Mouse (Mus musculus) forebrain, embryonic 15.5 days (tissue): ENCODE data around the gene Acot5. TPM values are rescaled to one million over a fixed set of nuclear protein-coding genes. Genes with fewer than 3 reads are reported as not detected.
"Not testable (repeated sequence)": the region's sequence is repeated elsewhere in the genome, so short reads cannot be mapped to it uniquely, and the experiment has no call there.

Experiments
- ATAC-seq: fragments of 200-750 bp; cut with Nextera tagmentation; replicated peaks from 2 replicates; pipeline ENCODE4 v1.8.0; 2017; ENCODE audit warnings: mild to moderate bottlenecking, moderate TSS enrichment, moderate library complexity
- H3K27ac ChIP-seq: fragments of 300-500 bp; sonication (generic); replicated peaks from 2 replicates; pipeline ENCODE4 v1.5.1; 2015; ENCODE audit warnings: mild to moderate bottlenecking, inconsistent platforms
- H3K27me3 ChIP-seq: fragments of 300-500 bp; sonication (generic); 2 replicates; pipeline ENCODE4 v1.6.1; 2015; ENCODE audit warnings: inconsistent platforms
- H3K36me3 ChIP-seq: fragments of 300-500 bp; sonication (generic); 2 replicates; pipeline ENCODE4 v1.6.1; 2015; ENCODE audit warnings: mild to moderate bottlenecking, inconsistent platforms
- H3K4me1 ChIP-seq: fragments of 300-500 bp; sonication (generic); 2 replicates; pipeline ENCODE4 v1.6.1; 2015; ENCODE audit warnings: inconsistent platforms
- H3K4me2 ChIP-seq: fragments of 300-500 bp; sonication (generic); replicated peaks from 2 replicates; pipeline ENCODE4 v1.6.1; 2015; ENCODE audit warnings: mild to moderate bottlenecking, inconsistent platforms
- H3K4me3 ChIP-seq: fragments of 300-500 bp; sonication (generic); 2 replicates; pipeline ENCODE4 v1.5.1; 2015; ENCODE audit warnings: mild to moderate bottlenecking, inconsistent platforms
- H3K9ac ChIP-seq: fragments of 300-500 bp; sonication (generic); replicated peaks from 2 replicates; pipeline ENCODE4 v1.6.1; 2015; ENCODE audit warnings: mild to moderate bottlenecking, inconsistent platforms
- H3K9me3 ChIP-seq: fragments of 300-500 bp; sonication (generic); 2 replicates; pipeline ENCODE4 v1.6.1; 2016; ENCODE audit warnings: inconsistent platforms
- WGBS: fragments of 180-500 bp; shearing (Covaris S2); methylation state at CpG from one replicate; pipeline ENCODE4 v1.1.7; 2015; ENCODE audit warnings: mixed read lengths; 5-methylcytosine and 5-hydroxymethylcytosine counted together
- polyA plus RNA-seq: library from polyadenylated mRNA; unstranded; fragments of >200 nt; fragmentation: Nextera tagmentation; extraction: Ambion mirVana; gene quantifications from 2 replicates; pipeline ENCODE4 v1.2.1, GENCODE M21; 2015

Gene Acot5
- polyA plus RNA-seq, 1 experiment from 2014 or later = 0.32 TPM

DNA sequence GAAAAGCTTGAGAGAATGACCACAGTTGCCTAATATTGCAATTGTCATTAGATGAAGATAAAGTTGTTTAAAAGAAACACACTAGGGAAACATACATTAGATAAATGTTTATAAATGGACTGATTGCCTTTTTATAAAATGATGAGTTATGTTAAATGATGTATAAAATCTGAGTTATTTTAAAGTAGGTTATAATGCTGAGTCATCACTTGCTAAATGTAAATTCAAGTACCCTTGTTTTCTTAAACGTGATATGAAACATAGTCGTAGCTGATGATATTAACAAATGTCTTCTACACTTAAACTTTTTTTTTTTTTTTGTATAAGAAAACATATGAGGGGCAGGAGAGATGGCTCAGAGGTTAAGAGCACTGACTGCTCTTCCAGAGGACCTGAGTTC lies 5.3 kb upstream of the Acot5 start:
- WGBS = 87% methylated on average over 2 of the region's 2 CpGs

DNA sequence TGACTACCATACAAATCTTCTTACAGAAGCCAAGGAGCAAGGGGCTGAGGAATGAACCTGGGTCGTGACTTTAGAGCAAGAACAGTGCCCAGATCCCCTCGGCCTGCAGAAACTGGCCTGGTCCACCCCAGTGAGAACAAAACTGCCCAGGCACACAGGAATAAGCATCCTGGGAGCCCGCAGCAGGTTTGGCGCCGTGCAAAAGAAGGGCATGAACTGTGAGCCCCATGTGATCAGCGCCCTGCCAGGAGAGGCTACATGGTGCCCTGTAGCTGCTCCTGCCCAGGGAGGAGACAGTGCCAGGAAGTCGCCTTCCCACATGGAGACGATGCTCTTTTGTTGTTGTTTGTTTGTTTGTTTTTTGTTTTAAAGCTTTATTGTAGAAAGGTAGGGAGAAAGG lies 4.5 kb upstream of the Acot5 start:
- H3K36me3 ChIP-seq = no peaks in the 10 kb centered on the region
- H3K4me1 ChIP-seq = 0 out of 2 replicates have a peak, but pooled peaks cover 4% of the 10 kb centered on the region
- 75% methylated on average over 8 of the region's 8 CpGs for WGBS
- H3K4me3 ChIP-seq = no peak overlapping the region
- peaks cover 16% of the 10 kb centered on the region for H3K27me3 ChIP-seq
- no peak overlapping the region for H3K9ac ChIP-seq
- H3K4me2 ChIP-seq = no peak overlapping the region
- ATAC-seq = no peak
- 0 out of 2 replicates have a peak, but pooled peaks cover 3% of the 10 kb centered on the region for H3K9me3 ChIP-seq
- H3K27ac ChIP-seq = no peak overlapping the region

More for the DNA sequence above, 5.3 kb upstream of the Acot5 start:
- Histone ChIP-seq H3K4me1 (no peaks in the 10 kb centered on the region), H3K27ac (no peak overlapping the region), H3K9ac (no peak overlapping the region), H3K27me3 (peaks cover 10% of the 10 kb centered on the region), H3K36me3 (no peaks in the 10 kb centered on the region), H3K4me3 (no peak overlapping the region), H3K4me2 (no peak overlapping the region), H3K9me3 (0 out of 2 replicates have a peak, but pooled peaks cover 3% of the 10 kb centered on the region)
- ATAC-seq = no peak

DNA sequence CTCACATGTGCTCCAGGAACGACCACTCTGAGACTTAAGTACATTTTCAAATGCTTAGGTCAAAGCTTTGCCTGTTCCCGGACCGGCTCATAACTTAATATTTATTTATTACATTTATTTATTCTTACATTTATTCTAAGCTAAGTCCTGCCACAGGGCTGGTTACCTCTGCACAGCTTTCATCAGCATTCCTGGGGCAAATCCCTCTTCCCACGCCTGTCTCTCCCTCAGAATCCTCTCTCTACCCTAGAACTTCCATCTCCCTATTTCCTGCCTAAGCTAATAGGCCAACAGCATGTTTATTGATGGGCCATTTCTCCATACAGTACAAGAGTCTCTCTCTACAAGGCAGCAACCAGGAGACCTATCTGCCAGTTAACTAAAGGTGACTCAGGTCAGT lies 1.4 kb upstream of the Acot5 start:
- H3K4me1 ChIP-seq = 0 out of 2 replicates have a peak, but pooled peaks cover 4% of the 10 kb centered on the region
- no peak overlapping the region for H3K4me3 ChIP-seq
- ATAC-seq = no peak
- H3K4me2 ChIP-seq = no peak overlapping the region
- no peak overlapping the region for H3K27ac ChIP-seq
- no peaks in the 10 kb centered on the region for H3K36me3 ChIP-seq
- 0 out of 2 replicates have a peak, but pooled peaks cover 3% of the 10 kb centered on the region for H3K9me3 ChIP-seq
- WGBS = 79% methylated on average over 4 of the region's 4 CpGs
- no peak overlapping the region for H3K9ac ChIP-seq
- H3K27me3 ChIP-seq = peaks cover 16% of the 10 kb centered on the region

DNA sequence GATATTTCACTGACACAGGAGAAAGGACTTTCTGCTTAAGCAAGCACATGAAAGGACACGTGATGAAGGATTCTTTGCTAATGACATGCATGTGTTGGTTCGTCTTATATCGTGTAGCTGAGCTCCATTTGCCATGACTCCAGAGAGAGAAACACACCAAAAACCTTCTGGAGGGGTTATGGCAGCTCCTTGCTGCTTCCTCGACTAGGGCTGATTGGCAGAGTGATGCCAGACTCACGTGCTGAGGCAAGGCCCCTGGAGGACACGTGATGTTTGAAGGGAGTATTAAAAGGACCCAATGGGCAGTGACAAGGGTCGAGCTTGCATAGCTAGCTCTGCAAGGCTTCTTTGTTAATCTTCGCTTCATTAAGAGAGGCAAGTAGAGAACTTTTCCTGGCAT lies 829 bp upstream of the Acot5 start:
- H3K4me3 ChIP-seq = no peak overlapping the region
- H3K27me3 ChIP-seq = peaks cover 16% of the 10 kb centered on the region
- no peak for ATAC-seq
- no peak overlapping the region for H3K4me2 ChIP-seq
- H3K27ac ChIP-seq = no peak overlapping the region
- 0 out of 2 replicates have a peak, but pooled peaks cover 4% of the 10 kb centered on the region for H3K4me1 ChIP-seq
- WGBS = 55% methylated on average over 8 of the region's 8 CpGs
- H3K36me3 ChIP-seq = no peaks in the 10 kb centered on the region
- H3K9ac ChIP-seq = no peak overlapping the region
- H3K9me3 ChIP-seq = no peaks in the 10 kb centered on the region

DNA sequence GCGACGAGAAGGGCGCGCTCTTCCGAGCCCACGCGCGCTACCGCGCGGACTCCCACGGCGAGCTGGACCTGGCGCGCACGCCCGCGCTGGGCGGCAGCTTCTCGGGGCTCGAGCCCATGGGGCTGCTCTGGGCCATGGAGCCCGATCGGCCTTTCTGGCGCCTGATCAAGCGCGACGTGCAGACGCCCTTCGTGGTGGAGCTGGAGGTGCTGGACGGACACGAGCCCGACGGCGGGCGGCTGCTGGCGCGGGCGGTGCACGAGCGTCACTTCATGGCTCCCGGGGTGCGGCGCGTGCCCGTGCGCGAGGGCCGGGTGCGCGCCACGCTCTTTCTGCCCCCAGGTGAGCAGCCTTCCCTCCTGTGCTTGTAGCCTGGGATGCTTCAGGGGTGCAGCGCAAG lies 457 bp downstream of the Acot5 start:
- Histone ChIP-seq H3K4me2 (peak overlapping the region; percentile 55), H3K4me3 (peak overlapping the region; percentile 43), H3K9ac (peak overlapping the region; percentile 24; the same call in 1 of the 2 replicates), H3K27me3 (peaks cover 16% of the 10 kb centered on the region)
- ATAC-seq, H3K4me1 ChIP-seq, H3K9me3 ChIP-seq, H3K36me3 ChIP-seq, H3K27ac ChIP-seq: not testable (repeated sequence)
- WGBS = under 1% methylated on average over 45 of the region's 52 CpGs

DNA sequence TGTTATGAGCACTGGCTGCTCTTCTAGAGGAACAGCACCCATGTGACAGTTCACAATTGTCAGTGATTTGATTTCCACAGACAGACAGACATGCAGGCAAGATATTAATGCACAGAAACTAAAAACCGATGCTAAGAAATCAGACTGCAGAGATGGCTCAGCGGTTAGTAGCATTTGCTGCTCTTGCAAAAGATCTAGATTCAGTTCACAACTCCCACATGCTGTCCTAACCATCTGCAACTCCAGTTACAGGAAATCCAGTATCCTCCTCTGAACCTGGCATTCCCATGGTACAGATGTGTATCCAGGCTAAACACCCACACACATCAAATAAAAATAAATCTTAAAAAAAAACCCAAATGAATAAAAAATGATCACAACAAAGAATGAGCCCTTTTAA lies 2.6 kb downstream of the Acot5 start:
- Histone ChIP-seq H3K9me3 (no peaks in the 10 kb centered on the region), H3K27me3 (peaks cover 16% of the 10 kb centered on the region), H3K4me1 (0 out of 2 replicates have a peak, but pooled peaks cover 4% of the 10 kb centered on the region), H3K36me3 (no peaks in the 10 kb centered on the region), H3K9ac (no peak overlapping the region), H3K4me3 (no peak overlapping the region), H3K27ac (no peak overlapping the region), H3K4me2 (no peak overlapping the region)
- WGBS = 94% methylated on average over 2 of the region's 2 CpGs
- no peak for ATAC-seq

DNA sequence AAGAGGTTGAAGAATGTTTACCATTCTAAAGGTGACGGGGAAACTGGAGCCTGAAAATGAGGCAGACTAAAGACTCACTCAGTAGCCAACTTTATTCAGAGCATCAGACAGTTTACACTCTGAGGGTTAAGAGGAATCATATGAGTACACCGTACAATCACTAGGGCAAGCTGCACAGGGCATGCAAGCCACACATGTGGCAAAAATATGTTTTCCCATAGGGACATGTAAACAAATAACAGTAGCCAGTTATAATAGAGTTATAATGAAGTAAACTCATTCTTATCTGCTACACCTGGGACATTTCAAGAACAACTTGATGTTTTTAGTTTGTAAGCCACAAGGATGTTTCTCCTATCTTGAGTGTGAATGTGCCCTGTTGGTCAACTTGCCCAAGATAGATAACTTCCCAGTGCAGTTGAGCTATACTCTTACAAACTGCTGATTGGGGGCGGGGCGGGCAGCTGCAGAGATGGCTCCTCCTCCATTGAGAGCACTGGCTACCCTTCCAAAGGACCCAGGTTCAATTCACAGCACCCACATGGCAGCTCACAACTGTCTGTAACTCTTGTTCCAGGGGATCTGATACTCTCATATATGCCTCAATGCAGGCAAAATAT lies 8.4 kb downstream of the Acot5 start:
- no peaks in the 10 kb centered on the region for H3K27me3 ChIP-seq
- WGBS = 87% methylated on average over 4 of the region's 4 CpGs
- no peak overlapping the region for H3K4me3 ChIP-seq
- H3K27ac ChIP-seq = no peak overlapping the region
- H3K9me3 ChIP-seq = no peaks in the 10 kb centered on the region
- no peaks in the 10 kb centered on the region for H3K4me1 ChIP-seq
- H3K4me2 ChIP-seq = no peak overlapping the region
- H3K36me3 ChIP-seq = no peaks in the 10 kb centered on the region
- no peak overlapping the region for H3K9ac ChIP-seq
- no peak for ATAC-seq

DNA sequence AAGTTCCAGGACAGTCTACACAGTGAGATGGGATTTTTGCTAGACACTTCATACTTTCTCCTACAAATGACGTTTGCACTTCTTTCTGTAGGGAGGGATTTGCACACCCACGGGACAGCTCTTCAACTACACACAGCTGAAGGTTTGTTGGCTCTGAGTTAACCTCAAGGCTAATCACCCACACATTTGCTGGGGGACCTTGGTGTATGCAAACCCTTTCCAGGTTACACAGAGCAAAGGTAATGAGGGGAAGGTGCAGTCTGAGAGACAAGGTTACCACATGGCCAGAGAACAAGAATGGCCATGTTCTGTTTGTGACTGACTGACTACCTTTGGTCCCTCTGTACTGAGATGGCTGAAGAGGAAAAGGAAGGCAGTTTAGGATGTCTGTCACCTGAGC lies 14.7 kb downstream of the Acot5 start:
- H3K9ac ChIP-seq = no peak overlapping the region
- H3K27ac ChIP-seq = no peak overlapping the region
- no peak for ATAC-seq
- H3K4me1 ChIP-seq = no peaks in the 10 kb centered on the region
- no peaks in the 10 kb centered on the region for H3K27me3 ChIP-seq
- no peaks in the 10 kb centered on the region for H3K9me3 ChIP-seq
- no peaks in the 10 kb centered on the region for H3K36me3 ChIP-seq
- 83% methylated on average over 2 of the region's 2 CpGs for WGBS
- no peak overlapping the region for H3K4me3 ChIP-seq
- H3K4me2 ChIP-seq = no peak overlapping the region

DNA sequence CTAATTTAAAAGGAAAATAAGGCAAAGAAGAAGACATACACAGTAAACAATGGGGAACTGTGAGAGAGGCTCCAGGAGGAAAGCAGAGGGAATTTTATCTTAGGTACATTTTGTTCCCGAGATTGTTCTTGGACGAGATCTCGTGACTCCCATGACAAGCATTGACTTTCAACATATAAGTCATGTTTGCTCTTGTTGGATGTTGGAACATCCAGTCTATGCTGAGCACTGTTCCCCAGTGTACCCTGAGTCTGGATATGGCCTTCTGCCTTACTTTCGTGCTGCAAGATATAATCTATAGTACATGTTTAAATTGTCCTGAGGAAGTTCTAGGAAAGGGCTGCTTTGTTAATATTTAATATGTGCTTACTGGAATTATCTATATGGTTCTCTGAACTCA lies 15.5 kb downstream of the Acot5 start:
- no peaks in the 10 kb centered on the region for H3K9me3 ChIP-seq
- H3K4me2 ChIP-seq = no peak overlapping the region
- no peaks in the 10 kb centered on the region for H3K4me1 ChIP-seq
- no peaks in the 10 kb centered on the region for H3K27me3 ChIP-seq
- H3K9ac ChIP-seq = no peak overlapping the region
- no peak overlapping the region for H3K27ac ChIP-seq
- no peak for ATAC-seq
- H3K4me3 ChIP-seq = no peak overlapping the region
- 91% methylated on average over 4 of the region's 4 CpGs for WGBS
- H3K36me3 ChIP-seq = no peaks in the 10 kb centered on the region

DNA sequence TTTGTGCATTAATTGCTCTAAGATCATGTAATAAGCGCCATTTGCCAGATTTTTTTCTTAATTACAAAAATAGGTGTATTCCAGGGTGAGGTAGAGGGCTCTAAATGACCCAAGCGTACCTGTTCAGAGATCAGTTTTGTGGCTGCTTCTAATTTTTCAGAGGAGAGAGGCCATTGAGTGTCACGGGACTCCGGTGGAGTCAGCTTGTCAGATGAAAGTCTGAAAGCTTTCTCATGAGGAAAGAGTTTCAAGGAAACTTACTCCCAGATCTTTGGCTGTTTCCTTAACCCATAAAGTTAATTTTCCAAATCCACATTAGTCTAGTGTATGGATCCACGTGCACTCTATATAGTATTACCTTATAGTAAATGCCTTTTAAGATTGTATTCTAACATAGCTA lies 25.5 kb downstream of the Acot5 start:
- H3K9ac ChIP-seq, ATAC-seq, H3K27ac ChIP-seq, H3K27me3 ChIP-seq, H3K4me3 ChIP-seq, H3K9me3 ChIP-seq, H3K4me1 ChIP-seq, H3K36me3 ChIP-seq, H3K4me2 ChIP-seq: not testable (repeated sequence)
- WGBS = 93% methylated on average over 5 of the region's 5 CpGs

DNA sequence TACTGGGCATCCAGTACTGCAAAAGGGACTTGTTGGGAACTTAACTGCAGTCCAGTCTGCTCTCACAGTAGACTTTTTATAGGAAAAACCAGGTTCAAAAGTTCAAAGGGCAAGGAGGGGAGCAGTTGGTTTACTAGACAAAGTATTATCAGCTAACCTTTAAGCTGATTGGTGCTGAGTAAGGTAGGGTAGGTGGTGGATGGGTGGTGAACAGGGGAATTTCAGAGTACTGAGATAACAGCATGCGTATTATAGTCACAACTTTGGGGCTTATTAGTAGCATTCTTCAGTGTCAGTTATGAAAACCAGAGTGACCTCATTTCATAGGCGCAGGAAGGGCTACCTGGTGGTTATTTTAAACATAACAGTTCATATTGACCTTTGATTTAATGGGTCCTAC lies 30.5 kb downstream of the Acot5 start:
- no peak overlapping the region for H3K4me2 ChIP-seq
- peaks cover 4% of the 10 kb centered on the region; the same call in 1 of the 2 replicates for H3K4me1 ChIP-seq
- H3K9me3 ChIP-seq = no peaks in the 10 kb centered on the region
- no peak overlapping the region for H3K9ac ChIP-seq
- ATAC-seq = no peak
- WGBS = 96% methylated on average over 2 of the region's 2 CpGs
- no peaks in the 10 kb centered on the region for H3K27me3 ChIP-seq
- no peak overlapping the region for H3K4me3 ChIP-seq
- H3K36me3 ChIP-seq = no peaks in the 10 kb centered on the region
- no peak overlapping the region for H3K27ac ChIP-seq

DNA sequence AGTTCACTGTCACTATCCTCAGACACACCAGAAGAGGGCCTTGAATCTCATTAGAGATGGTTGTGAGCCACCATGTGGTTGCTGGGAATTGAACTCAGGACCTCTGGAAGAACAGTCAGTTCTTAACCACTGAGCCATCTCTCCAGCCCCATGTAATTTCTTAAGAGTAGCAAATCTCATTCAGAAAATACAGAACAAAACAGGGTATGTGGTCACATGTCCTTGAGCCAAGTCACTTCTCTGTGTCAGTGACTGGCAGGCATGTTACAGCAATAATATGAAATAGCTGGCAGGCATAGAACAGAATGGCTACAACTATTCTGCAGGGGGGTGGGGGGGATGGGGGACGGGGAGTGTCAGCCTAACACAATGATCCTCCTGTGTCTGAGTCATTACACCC lies 30.9 kb downstream of the Acot5 start:
- Histone ChIP-seq H3K4me3 (peak overlapping the region; percentile 60; the same call in 1 of the 2 replicates), H3K4me2 (peak overlapping the region; percentile 85), H3K4me1 (peaks cover 4% of the 10 kb centered on the region; the same call in 1 of the 2 replicates), H3K9me3 (no peaks in the 10 kb centered on the region), H3K9ac (no peak overlapping the region), H3K27me3 (no peaks in the 10 kb centered on the region), H3K36me3 (no peaks in the 10 kb centered on the region), H3K27ac (no peak overlapping the region)
- no peak for ATAC-seq
- WGBS = 41% methylated on average over 1 of the region's 1 CpGs
